Mouse (Mus musculus) liver, embryonic 15.5 days (tissue): ENCODE measurements around the gene Ehd1. TPM values are rescaled to one million over a fixed set of nuclear protein-coding genes. Genes with fewer than 3 reads are reported as not detected.

Experiments used
- ATAC-seq: fragments of 200-750 bp; cut with Nextera tagmentation; 2 replicates; pipeline ENCODE4 v1.8.0; 2017; ENCODE audit warnings: moderate number of reproducible peaks, mild to moderate bottlenecking, moderate library complexity; ENCODE audit not compliant: insufficient read depth
- H3K27ac ChIP-seq: fragments of 300-500 bp; sonication (generic); replicated peaks from 2 replicates; pipeline ENCODE4 v1.5.1; 2015; ENCODE audit warnings: mild to moderate bottlenecking, inconsistent platforms
- H3K27me3 ChIP-seq: fragments of 300-500 bp; sonication (generic); 2 replicates; pipeline ENCODE4 v1.6.1; 2015; ENCODE audit warnings: mild to moderate bottlenecking, inconsistent platforms
- H3K36me3 ChIP-seq: fragments of 300-500 bp; sonication (generic); replicated peaks from 2 replicates; pipeline ENCODE4 v1.6.1; 2015; ENCODE audit warnings: moderate library complexity, mild to moderate bottlenecking, inconsistent platforms
- H3K4me1 ChIP-seq: fragments of 300-500 bp; sonication (generic); replicated peaks from 2 replicates; pipeline ENCODE4 v1.6.1; 2015; ENCODE audit warnings: inconsistent platforms
- H3K4me2 ChIP-seq: fragments of 300-500 bp; sonication (generic); 2 replicates; pipeline ENCODE4 v1.6.1; 2015; ENCODE audit warnings: moderate library complexity, mild to moderate bottlenecking, inconsistent platforms
- H3K4me3 ChIP-seq: fragments of 300-500 bp; sonication (generic); replicated peaks from 2 replicates; pipeline ENCODE4 v1.5.1; 2015; ENCODE audit warnings: mild to moderate bottlenecking, inconsistent platforms
- H3K9ac ChIP-seq: fragments of 300-500 bp; sonication (generic); 2 replicates; pipeline ENCODE4 v1.6.1; 2015; ENCODE audit warnings: moderate library complexity, mild to moderate bottlenecking, inconsistent platforms
- H3K9me3 ChIP-seq: fragments of 300-500 bp; sonication (generic); replicated peaks from 2 replicates; pipeline ENCODE4 v1.6.1; 2016; ENCODE audit warnings: inconsistent platforms
- WGBS: fragments of 180-500 bp; shearing (Covaris S2); methylation state at CpG from one replicate; pipeline ENCODE4 v1.1.7; 2015; ENCODE audit warnings: mixed read lengths; ENCODE audit not compliant: insufficient replicate concordance; 5-methylcytosine and 5-hydroxymethylcytosine counted together
- polyA plus RNA-seq: library from polyadenylated mRNA; unstranded; fragments of >200 nt; fragmentation: Nextera tagmentation; extraction: Ambion mirVana; gene quantifications from 2 replicates; pipeline ENCODE4 v1.2.1, GENCODE M21; 2015

Ehd1 gene
- polyA plus RNA-seq, 1 experiment from 2014 or later = 64.0 TPM

DNA sequence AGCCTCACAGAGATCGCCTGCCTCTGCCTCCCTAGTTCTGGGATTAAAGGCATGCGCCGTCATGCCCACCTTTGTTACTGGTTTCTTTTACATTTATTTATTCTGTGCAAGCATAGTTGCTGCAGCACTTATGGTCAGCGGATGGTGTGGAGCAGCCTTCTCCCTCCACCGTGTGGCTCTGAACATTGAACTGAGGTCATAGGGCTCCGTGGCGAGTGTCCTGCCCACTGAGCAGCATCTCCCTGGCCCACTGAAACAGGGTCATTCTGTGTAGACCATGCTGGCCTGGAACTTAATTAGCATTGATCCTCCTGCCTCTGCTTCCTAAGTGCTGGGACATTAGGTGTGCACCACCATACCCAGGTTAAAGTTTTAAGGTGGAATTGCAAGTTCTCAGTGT, 4.0 kb downstream of the Ehd1 start:
- H3K36me3 ChIP-seq = peaks cover 48% of the 10 kb centered on the region
- WGBS = 84% methylated on average over 7 of the region's 7 CpGs
- H3K4me1 ChIP-seq = peaks cover 96% of the 10 kb centered on the region
- no peak for ATAC-seq
- H3K9me3 ChIP-seq = no peaks in the 10 kb centered on the region
- peak overlapping the region; percentile 99 for H3K4me2 ChIP-seq
- H3K27me3 ChIP-seq = no peaks in the 10 kb centered on the region
- no peak overlapping the region for H3K4me3 ChIP-seq
- H3K9ac ChIP-seq = no peak overlapping the region
- H3K27ac ChIP-seq = peak overlapping the region; percentile 94

DNA sequence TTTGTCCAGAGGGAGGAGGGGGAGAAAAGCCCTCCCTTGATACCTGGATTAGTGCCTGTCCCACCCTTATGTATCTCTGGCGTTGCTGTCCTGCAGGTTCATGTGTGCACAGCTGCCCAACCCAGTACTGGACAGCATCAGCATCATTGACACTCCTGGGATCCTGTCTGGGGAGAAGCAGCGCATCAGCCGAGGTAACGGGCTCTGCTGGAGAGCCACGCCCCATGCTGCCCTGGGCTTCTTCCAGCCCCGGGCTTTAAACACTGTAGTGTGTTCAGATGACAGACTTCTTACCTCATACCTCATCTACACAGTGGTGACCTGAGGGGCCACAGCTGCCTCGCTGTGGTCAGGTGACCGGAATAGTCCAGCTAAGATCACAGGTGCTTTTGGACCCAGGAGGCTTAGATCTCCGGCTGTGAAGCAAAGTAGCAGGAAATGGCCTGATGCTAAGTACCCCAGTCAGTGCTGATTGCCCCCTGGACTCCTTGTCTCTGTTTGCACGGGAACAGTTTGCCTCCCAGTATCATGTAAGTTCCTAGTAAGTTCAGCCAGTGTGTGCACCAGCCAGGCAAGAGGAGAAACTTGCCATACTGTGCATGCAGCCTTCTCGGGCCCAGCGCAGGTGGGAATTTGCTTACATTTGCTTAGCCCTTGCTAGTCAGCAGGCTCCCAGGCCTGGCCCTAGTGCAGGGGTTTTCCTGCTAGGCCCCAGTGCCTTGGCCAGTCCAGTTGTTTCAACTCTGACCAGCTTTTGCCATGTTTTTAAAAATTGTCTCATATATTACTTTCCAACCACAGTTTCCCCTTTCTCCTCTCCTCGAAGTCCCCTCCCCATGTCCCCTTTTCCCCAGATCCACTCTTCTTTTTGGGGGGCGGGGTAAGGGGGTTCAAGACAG, 4.8 kb downstream of the Ehd1 start:
- Histone ChIP-seq H3K9me3 (no peaks in the 10 kb centered on the region), H3K4me1 (peaks cover 96% of the 10 kb centered on the region), H3K4me2 (peak overlapping the region; percentile 99; the same call in 1 of the 2 replicates), H3K27ac (peak overlapping the region; percentile 94), H3K9ac (peak overlapping the region; percentile 15), H3K27me3 (no peaks in the 10 kb centered on the region), H3K4me3 (no peak overlapping the region), H3K36me3 (peaks cover 51% of the 10 kb centered on the region)
- no peak for ATAC-seq
- WGBS = 64% methylated on average over 14 of the region's 14 CpGs

DNA sequence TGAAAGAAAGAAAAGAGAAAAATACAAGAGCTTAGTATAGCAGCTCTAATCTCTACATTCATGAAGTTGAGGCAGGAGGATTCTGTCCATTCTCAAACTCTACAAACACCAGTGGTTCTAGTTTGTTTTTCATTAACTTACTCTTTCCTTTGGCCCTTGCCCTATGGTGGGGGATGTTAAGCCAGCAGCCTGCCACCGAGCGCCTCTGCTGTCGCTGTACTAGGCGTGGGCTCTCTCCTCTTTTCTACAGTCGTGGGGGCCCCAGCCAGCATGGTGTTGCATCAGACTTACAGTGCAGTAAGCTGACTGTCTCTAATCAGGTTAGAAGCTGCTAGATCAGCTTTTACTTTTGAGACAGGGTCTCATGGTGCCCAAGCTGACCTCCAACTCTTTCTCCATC, 6.5 kb downstream of the Ehd1 start:
- peaks cover 100% of the 10 kb centered on the region for H3K4me1 ChIP-seq
- H3K36me3 ChIP-seq = peaks cover 63% of the 10 kb centered on the region
- H3K4me3 ChIP-seq = no peak overlapping the region; the same call in 1 of the 2 replicates
- no peaks in the 10 kb centered on the region for H3K27me3 ChIP-seq
- WGBS = 14% methylated on average over 5 of the region's 5 CpGs
- peak overlapping the region; percentile 69 for H3K4me2 ChIP-seq
- no peaks in the 10 kb centered on the region for H3K9me3 ChIP-seq
- H3K27ac ChIP-seq = peak overlapping the region; percentile 94
- ATAC-seq = peak; percentile 23; the same call in 1 of the 2 replicates
- peak overlapping the region; percentile 46; the same call in 1 of the 2 replicates for H3K9ac ChIP-seq

DNA sequence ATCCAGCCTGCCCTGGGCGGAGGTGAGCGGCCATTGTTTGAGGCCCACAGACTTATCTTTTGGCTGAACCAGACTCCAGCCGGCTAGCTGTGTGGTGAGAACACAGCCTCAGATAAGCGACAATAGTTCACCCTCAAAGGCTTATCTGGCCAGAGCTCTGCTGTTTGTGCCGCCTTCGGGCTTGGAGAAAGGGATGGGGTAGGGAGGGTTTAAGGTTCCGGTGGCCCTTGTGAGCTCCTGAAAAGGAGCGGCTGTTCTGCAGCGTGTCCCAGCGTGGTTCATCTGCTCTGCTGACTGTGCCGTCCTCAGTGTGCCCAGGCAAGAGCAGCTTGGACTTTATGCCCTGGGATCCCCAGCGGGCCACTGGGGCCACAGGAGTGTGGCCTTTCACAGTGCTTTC, 8.0 kb downstream of the Ehd1 start:
- Histone ChIP-seq H3K9me3 (no peaks in the 10 kb centered on the region), H3K27ac (peak overlapping the region; percentile 94), H3K27me3 (no peaks in the 10 kb centered on the region), H3K4me1 (peaks cover 99% of the 10 kb centered on the region), H3K9ac (peak overlapping the region; percentile 46), H3K4me2 (peak overlapping the region; percentile 69), H3K4me3 (peak overlapping the region; percentile 28), H3K36me3 (peaks cover 65% of the 10 kb centered on the region)
- 8% methylated on average over 12 of the region's 12 CpGs for WGBS
- peak; percentile 72 for ATAC-seq

DNA sequence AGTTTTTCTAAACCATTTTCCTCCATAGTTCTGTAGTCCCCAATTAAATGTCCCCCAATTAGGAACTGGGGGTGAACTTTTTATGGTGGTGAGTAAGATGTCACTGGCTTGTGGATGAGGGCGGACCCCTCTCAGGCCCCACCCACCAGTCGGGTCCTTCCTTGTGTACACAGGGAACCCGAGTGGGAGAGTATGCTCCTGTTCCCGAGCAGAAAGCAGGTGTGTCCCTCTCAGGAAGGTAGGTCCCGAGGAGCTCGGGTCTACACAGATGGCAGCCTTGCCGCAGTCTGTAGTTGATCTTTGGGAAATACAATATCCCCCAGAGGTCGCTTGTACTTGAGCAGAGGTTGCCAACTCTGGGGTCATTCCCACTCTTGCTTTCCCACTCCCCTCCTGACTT, 8.7 kb downstream of the Ehd1 start:
- H3K4me3 ChIP-seq = peak overlapping the region; percentile 28

DNA sequence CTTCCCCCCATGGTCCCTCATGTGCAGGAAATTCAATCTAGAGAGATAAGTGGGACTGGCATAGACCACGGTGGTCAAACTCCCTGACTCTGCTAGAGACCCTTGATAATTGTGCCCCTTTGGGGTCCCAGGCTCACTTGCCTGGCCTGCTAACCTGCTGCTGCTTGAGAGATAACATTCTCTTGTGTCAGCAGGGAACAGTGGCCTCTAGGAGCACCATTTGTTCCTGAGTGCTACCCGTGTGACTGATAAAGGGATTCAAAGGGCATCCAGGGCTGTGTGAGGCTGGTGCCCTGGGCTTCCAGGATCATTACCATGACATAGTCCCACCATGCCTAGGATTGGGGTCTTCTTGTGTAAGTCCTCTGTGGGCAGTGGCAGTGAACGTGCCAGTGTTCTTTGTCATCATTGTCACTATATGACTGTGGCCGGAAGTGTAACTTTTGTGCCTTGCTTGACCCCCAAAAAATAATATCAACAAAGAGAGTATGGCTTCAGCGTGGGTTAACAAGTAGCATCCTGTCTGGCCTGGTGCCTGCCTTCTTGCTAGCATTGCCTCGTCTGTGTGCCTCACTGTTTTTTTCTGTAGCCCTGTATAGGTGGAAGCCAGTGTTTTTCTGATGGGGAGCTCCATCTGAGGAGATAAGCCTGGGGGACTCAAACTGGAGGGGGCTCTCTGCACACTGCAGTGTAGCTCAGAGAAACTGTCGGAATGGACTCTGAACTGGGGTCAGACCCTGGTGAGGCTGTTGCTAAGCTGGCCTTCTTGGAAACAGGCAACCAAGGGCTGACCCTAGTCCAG, 9.3 kb downstream of the Ehd1 start:
- Histone ChIP-seq H3K4me3 (peak overlapping the region; percentile 28), H3K27ac (peak overlapping the region; percentile 94), H3K4me1 (peaks cover 98% of the 10 kb centered on the region), H3K4me2 (peak overlapping the region; percentile 69), H3K27me3 (no peaks in the 10 kb centered on the region), H3K9ac (peak overlapping the region; percentile 37), H3K36me3 (peaks cover 63% of the 10 kb centered on the region), H3K9me3 (no peaks in the 10 kb centered on the region)
- peak; percentile 56 for ATAC-seq
- 21% methylated on average over 7 of the region's 7 CpGs for WGBS

More for the DNA sequence above, 8.7 kb downstream of the Ehd1 start:
- Histone ChIP-seq H3K27ac (peak overlapping the region; percentile 94), H3K27me3 (no peaks in the 10 kb centered on the region), H3K9ac (peak overlapping the region; percentile 37; the same call in 1 of the 2 replicates), H3K36me3 (peaks cover 65% of the 10 kb centered on the region), H3K4me2 (peak overlapping the region; percentile 69), H3K4me1 (peaks cover 99% of the 10 kb centered on the region), H3K9me3 (no peaks in the 10 kb centered on the region)
- WGBS = 24% methylated on average over 8 of the region's 8 CpGs
- 0 out of 2 replicates have a peak, but pooled peaks have one; percentile 17 for ATAC-seq

DNA sequence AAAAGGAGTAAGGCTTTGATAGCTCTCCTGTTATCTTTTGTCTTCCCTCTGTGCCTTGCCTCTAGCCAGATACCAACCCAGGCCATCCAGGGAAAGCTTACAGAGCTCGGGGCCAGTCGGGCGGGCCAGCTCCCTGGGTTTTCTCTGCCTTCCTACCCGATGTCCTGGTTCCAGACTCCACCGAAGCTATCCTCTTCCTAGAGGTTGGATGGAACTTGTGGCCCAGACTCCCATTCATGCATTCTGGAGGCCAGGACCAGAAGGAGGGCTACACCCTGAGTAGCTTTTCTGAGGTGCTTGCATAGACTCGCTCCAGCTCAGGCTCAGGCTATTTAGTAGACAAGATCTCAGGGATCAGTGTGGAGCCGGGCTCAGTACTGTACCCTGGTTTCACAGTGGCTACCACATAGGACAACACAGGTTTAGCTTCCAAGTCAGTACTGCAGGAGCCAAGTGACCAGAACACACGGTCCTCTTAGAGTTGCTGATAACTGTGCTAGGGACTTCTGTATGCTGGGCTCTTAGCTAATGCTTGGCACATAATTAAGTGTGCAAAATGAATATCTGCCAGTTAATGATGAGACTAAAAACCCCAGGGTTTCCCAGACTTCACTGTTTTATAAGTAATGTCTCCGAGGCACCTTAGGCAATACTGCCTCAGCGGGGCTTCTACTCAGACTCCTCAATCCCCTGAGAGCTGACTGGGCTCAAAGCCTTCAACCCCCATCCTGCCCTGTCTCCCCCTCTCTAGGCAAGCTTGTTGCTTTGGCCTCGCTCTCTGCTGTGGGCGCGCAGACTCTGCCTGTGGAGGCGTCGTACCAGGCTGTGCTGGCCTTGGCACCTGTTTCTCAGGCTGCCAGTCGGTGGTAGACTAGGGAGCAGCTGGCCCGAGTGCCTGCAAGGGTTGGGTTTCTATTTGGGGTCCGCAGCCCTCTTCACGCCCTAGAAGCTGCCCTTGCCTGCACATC, 10.2 kb downstream of the Ehd1 start:
- H3K27me3 ChIP-seq = no peaks in the 10 kb centered on the region
- no peaks in the 10 kb centered on the region for H3K9me3 ChIP-seq
- H3K4me3 ChIP-seq = no peak overlapping the region
- 68% methylated on average over 19 of the region's 19 CpGs for WGBS
- peak overlapping the region; percentile 69 for H3K4me2 ChIP-seq
- H3K27ac ChIP-seq = peak overlapping the region; percentile 94
- H3K4me1 ChIP-seq = peaks cover 98% of the 10 kb centered on the region
- peaks cover 58% of the 10 kb centered on the region for H3K36me3 ChIP-seq
- ATAC-seq = peak; percentile 42
- peak overlapping the region; percentile 37 for H3K9ac ChIP-seq

DNA sequence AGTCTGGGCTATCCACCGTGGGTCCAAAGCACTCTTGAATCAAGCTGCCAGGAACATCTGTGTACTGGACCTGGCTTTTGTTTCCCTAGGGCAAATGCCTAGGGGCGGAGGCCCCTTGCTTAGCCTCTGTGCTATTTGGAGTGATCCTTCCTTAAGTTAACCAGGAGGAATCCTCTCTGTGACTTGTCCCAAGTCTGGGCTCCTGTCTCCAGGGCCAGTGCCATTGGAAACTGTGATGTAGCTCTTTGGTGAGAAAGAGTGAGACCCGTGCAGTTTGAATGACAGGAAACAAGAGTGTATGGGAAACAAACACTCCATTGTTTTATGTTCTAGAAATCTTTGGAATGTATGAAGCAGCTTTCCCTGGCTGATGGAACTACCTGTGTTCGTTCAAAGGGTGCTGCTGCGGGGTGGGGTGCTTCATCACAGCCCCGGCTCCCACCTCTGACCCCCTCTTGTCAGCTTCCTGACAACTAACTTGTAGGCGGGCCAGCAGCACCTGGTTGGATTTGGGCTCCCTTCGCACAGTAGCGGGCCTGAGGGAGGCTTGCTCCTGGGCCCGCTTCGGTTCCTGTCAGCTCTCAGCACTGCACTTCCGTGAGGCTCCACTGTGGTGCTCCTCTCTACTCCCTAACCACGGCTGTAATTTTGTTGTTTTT, 11.8 kb downstream of the Ehd1 start:
- no peak overlapping the region for H3K4me3 ChIP-seq
- ATAC-seq = no peak
- 61% methylated on average over 13 of the region's 13 CpGs for WGBS
- H3K4me2 ChIP-seq = no peak overlapping the region
- H3K4me1 ChIP-seq = peaks cover 94% of the 10 kb centered on the region
- no peaks in the 10 kb centered on the region for H3K9me3 ChIP-seq
- peaks cover 53% of the 10 kb centered on the region for H3K36me3 ChIP-seq
- peak overlapping the region; percentile 54; the same call in 1 of the 2 replicates for H3K27ac ChIP-seq
- H3K27me3 ChIP-seq = no peaks in the 10 kb centered on the region
- no peak overlapping the region for H3K9ac ChIP-seq

DNA sequence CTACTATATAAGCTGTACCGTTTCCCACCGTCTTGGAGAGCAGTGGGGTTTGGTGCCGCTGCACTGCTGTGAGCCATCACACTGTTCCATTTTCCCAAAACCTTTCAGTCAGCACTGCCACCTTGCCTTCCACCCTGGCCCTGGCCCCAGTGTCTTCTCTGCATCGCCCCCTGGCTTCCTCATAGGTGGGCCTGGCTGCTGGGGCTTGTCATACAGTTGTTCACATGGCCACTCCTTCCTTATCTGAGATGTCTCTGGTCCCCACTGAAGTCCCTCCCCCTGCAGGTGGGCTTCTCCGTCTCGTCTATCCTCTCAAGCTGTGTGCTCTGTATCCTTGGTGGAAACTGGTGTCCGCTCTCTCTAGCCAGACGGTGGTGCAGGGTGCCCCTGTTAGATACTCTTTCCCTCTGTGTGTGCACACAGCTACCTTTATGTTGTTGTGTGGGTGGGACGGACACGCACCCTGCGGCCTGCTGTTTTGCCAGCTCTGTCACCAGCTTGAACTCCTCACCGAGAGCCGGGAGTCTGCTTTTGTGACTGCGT, 13.2 kb downstream of the Ehd1 start:
- H3K27ac ChIP-seq = peak overlapping the region; percentile 31; the same call in 1 of the 2 replicates
- no peak overlapping the region for H3K4me2 ChIP-seq
- H3K9ac ChIP-seq = peak overlapping the region; percentile 28; the same call in 1 of the 2 replicates
- H3K9me3 ChIP-seq = no peaks in the 10 kb centered on the region
- peaks cover 62% of the 10 kb centered on the region for H3K36me3 ChIP-seq
- ATAC-seq = no peak
- H3K27me3 ChIP-seq = no peaks in the 10 kb centered on the region
- H3K4me3 ChIP-seq = no peak overlapping the region
- 75% methylated on average over 14 of the region's 14 CpGs for WGBS
- peaks cover 86% of the 10 kb centered on the region for H3K4me1 ChIP-seq
